Comparison of ENCODE assay signal across 8 mouse cellular contexts in the genomic region with DNA sequence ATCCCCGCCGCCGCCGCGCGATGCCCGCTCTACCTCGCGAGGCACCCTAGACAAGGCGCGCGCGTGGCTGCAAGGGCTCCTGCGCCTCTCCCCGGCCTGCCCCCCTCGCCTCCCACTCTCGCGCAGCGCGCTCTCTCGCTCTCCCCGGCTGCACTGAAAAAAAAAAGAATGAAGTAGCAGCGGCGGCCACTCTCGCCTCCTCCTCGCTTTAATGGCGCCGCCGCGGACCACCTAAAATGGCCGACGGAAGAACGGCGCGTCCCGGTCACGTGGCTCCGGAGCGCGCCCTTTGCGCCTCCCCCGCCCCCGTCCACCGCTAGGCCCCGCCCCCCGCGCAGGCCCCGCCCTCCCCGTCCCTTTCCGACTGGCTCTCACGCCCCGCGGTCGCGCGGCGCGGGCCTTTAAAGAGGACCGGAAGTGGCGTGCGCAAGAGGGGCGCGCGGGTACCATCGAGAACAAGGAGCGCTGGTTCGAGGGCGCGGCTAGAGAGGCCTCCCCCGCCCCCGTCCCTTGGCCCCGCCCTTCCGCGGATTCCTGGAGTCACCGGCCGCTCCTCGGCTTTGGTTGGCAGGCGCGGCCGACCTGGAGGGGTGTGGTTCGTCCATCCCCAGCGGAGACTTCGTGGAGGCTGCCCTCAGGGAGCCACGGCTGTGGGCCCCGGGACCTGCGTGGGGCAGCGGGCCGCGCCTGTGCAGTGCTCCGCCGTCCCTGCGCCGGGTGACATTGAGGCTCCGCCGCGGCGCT. TPM values are rescaled to one million over a fixed set of nuclear protein-coding genes. Genes with fewer than 3 reads are reported as not detected.
DNase-seq lines count a peak whose midpoint lies in the region; ATAC-seq and TF ChIP-seq lines count a peak whose summit lies in the region.

Gene Hnrnpd, minus strand, starts transcription at position 240 of the 744 bp plus-strand sequence.
Gene 4930524J08Rik, plus strand, starts transcription at position 363 of the 744 bp plus-strand sequence.

- peak within 1 kb of the TSS; percentile 99 for H3K9ac ChIP-seq in heart, embryonic 11.5 days (ENCODE audit: low read depth, low read length)
- H3K9ac ChIP-seq in kidney, embryonic 16.5 days (replicated peaks; ENCODE audit: low read length), result peak within 1 kb of the TSS; percentile 99

- H3K36me3 ChIP-seq in heart, embryonic 11.5 days (ENCODE audit: control insufficient read depth, insufficient read depth, low read length), result no peaks in the 10 kb centered on the region
- H3K36me3 ChIP-seq in kidney, embryonic 16.5 days (ENCODE audit: insufficient read depth, low read length), result peaks cover 3% of the 10 kb centered on the region; the same call in 1 of the 2 replicates

- peak; percentile 88 for ATAC-seq in erythroblast, adult 5-6 weeks (replicated peaks; ENCODE audit: low FRiP score, poor library complexity, severe bottlenecking)
- peak; percentile 95 for ATAC-seq in heart, embryonic 11.5 days (replicated peaks; ENCODE audit: insufficient number of reproducible peaks, low FRiP score, low TSS enrichment)
- ATAC-seq in kidney, embryonic 16.5 days (ENCODE audit: low FRiP score, low TSS enrichment), result peak; percentile 97

- peak within 1 kb of the TSS; percentile 100 for H3K27ac ChIP-seq in heart, embryonic 11.5 days (ENCODE audit: low read depth, low read length)
- H3K27ac ChIP-seq in kidney, embryonic 16.5 days (ENCODE audit: low read length), result peak within 1 kb of the TSS; percentile 100

- H3K9me3 ChIP-seq in heart, embryonic 11.5 days (replicated peaks; ENCODE audit: control insufficient read depth, low read length), result no peaks in the 10 kb centered on the region
- no peaks in the 10 kb centered on the region for H3K9me3 ChIP-seq in kidney, embryonic 16.5 days (ENCODE audit: low read length)

- TF ChIP-seq POLR2A in brain, embryonic 14.5 days (IDR thresholded peaks at IDR 0.05; ENCODE audit: borderline replicate concordance, extremely low read depth, insufficient read depth, insufficient read length, poor library complexity, severe bottlenecking), result peak; percentile 80

- peaks cover 16% of the 10 kb centered on the region for H3K4me1 ChIP-seq in heart, embryonic 11.5 days (ENCODE audit: control insufficient read depth, insufficient read depth, low read length)
- H3K4me1 ChIP-seq in kidney, embryonic 16.5 days (ENCODE audit: insufficient read depth, low read length), result peaks cover 20% of the 10 kb centered on the region

- peak; percentile 96 for DNase-seq in CD4-positive helper T cell, adult 2 months (ENCODE audit: low read depth, low spot score)
- DNase-seq in brain, embryonic 14.5 days (ENCODE audit: low read depth), result peak; percentile 99
- DNase-seq in liver, result peak; percentile 98
- peak; percentile 70 to 84 for DNase-seq in monocyte, adult 2 months (ENCODE audit: low read depth in 1 of 2, low spot score in 2 of 2)
- peak; percentile 82 to 84 for DNase-seq in spleen, postnatal 14 days (ENCODE audit: low spot score in 2 of 2)

- peak within 1 kb of the TSS; percentile 97 for H3K4me3 ChIP-seq in heart, embryonic 11.5 days (ENCODE audit: low read depth, low read length)
- H3K4me3 ChIP-seq in kidney, embryonic 16.5 days (ENCODE audit: low read length), result peak within 1 kb of the TSS; percentile 95

- TF ChIP-seq CTCF in brain, embryonic 14.5 days (IDR thresholded peaks at IDR 0.05; ENCODE audit: borderline replicate concordance, extremely low read depth, insufficient read depth, insufficient read length), result no peak

- WGBS in heart, embryonic 11.5 days (ENCODE audit: insufficient replicate concordance), result under 1% methylated on average over 85 of the region's 97 CpGs
- under 1% methylated on average over 70 of the region's 97 CpGs for WGBS in kidney, embryonic 16.5 days

- H3K27me3 ChIP-seq in heart, embryonic 11.5 days (ENCODE audit: control insufficient read depth, insufficient read depth, low read length), result no peaks in the 10 kb centered on the region
- no peaks in the 10 kb centered on the region for H3K27me3 ChIP-seq in kidney, embryonic 16.5 days (ENCODE audit: insufficient read depth, low read length)

- peak within 1 kb of the TSS; percentile 86 for H3K4me2 ChIP-seq in heart, embryonic 11.5 days
- peak within 1 kb of the TSS; percentile 95 for H3K4me2 ChIP-seq in kidney, embryonic 16.5 days (replicated peaks; ENCODE audit: low read depth, low read length)

RNA-seq across cellular contexts. Expression of gene Hnrnpd, which starts in this region (rescaled TPM):
- 244 and 283 TPM in 2 replicates for polyA plus RNA-seq in brain, embryonic 14.5 days (2012; rRNA removed)
- 107 and 120 TPM in 2 replicates for total RNA-seq in erythroblast, adult 5-6 weeks (2015; ENCODE audit: low replicate concordance)
- total RNA-seq in erythroblast, adult 5-6 weeks (2017; ENCODE audit: low replicate concordance), result 56.6 and 94.7 TPM in 2 replicates
- polyA plus RNA-seq in heart, embryonic 11.5 days (2014; fragmentation: Nextera tagmentation; extraction: Ambion mirVana), result 113 and 120 TPM in 2 replicates
- polyA plus RNA-seq in kidney, embryonic 16.5 days (2015; fragmentation: Nextera tagmentation; extraction: Ambion mirVana), result 57.2 and 84.8 TPM in 2 replicates

RNA-seq across cellular contexts. Expression of gene 4930524J08Rik, which starts in this region (rescaled TPM):
- polyA plus RNA-seq in brain, embryonic 14.5 days (2012; rRNA removed), result 3.4 and 4.9 TPM in 2 replicates
- total RNA-seq in erythroblast, adult 5-6 weeks (2015; ENCODE audit: low replicate concordance), result 2.5 TPM in 1 of 2 replicates, not detected in the other
- total RNA-seq in erythroblast, adult 5-6 weeks (2017; ENCODE audit: low replicate concordance), result 1.4 TPM in 1 of 2 replicates, not detected in the other
- polyA plus RNA-seq in heart, embryonic 11.5 days (2014; fragmentation: Nextera tagmentation; extraction: Ambion mirVana), result 1.5 and 1.7 TPM in 2 replicates
- 1.5 and 2.0 TPM in 2 replicates for polyA plus RNA-seq in kidney, embryonic 16.5 days (2015; fragmentation: Nextera tagmentation; extraction: Ambion mirVana)

Comparison
In these comparisons a context has a peak if more than half of its experiments do, and no peak if none do; other contexts are left out.
1. Peak in every context shown above with its lines: DNase-seq, ATAC-seq, H3K4me3 ChIP-seq and H3K27ac ChIP-seq.